Mouse (Mus musculus) ES-E14 (cell line): ENCODE data around the gene Ehbp1.

Source experiments
- CHD2 ChIP-seq: IDR thresholded peaks from 2 replicates; pipeline ENCODE4 v1.6.1; 2014; ENCODE audit warnings: mild to moderate bottlenecking, low read depth, low read length, inconsistent platforms
- HCFC1 ChIP-seq: IDR thresholded peaks from 2 replicates; pipeline ENCODE4 v1.6.1; 2012; ENCODE audit warnings: low read length, inconsistent platforms, borderline replicate concordance; ENCODE audit not compliant: insufficient read depth
- MAFK ChIP-seq: IDR thresholded peaks from 2 replicates; pipeline ENCODE4 v1.6.1; 2014; ENCODE audit warnings: mild to moderate bottlenecking, low read depth, low read length, inconsistent platforms; ENCODE audit not compliant: insufficient read depth
- ZC3H11A ChIP-seq: IDR thresholded peaks from 2 replicates; pipeline ENCODE4 v1.6.1; 2012; ENCODE audit warnings: low read depth, mild to moderate bottlenecking, inconsistent platforms, low read length, borderline replicate concordance
- ZNF384 ChIP-seq: IDR thresholded peaks from 2 replicates; pipeline ENCODE4 v1.6.1; 2012; ENCODE audit warnings: low read depth, low read length, inconsistent platforms

DNA sequence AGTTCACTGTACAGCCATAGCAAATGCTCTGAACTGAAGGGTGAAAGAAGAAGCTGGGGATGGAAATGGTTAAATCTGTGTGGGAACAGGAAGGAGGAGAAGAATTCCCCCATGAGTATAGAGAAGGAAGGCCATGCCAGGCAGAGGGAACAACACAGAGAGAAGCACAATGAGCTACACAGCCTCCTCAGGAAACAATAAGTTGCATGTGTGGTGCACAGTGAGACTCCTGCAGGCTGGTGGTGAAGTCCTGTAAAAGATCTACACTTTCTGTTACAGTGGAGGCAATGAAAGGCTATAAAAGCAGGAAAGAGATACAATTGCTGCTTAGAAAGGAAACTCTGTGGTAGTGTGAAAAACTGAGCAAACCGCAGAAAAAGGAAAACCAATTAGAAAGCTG is 357.0 kb downstream of the Ehbp1 start:
- TF ChIP-seq MAFK: no peak
- no peak for TF ChIP-seq ZC3H11A
- TF ChIP-seq ZNF384: no peak
- no peak for TF ChIP-seq CHD2
- TF ChIP-seq HCFC1: no peak
